Mouse (Mus musculus) forebrain, postnatal 0 days (tissue): Measurements from ENCODE around the gene Myef2. TPM values are rescaled to one million over a fixed set of nuclear protein-coding genes. Genes with fewer than 3 reads are reported as not detected.

Experiments
- ATAC-seq: fragments of 200-750 bp; cut with Nextera tagmentation; 2 replicates; pipeline ENCODE4 v1.8.0; 2017; ENCODE audit warnings: mild to moderate bottlenecking, moderate library complexity
- DNase-seq: peaks from one replicate; pipeline ENCODE4 v3.0.0-alpha.2; 2015
- H3K27ac ChIP-seq: fragments of 300-500 bp; sonication (generic); 2 replicates; pipeline ENCODE4 v1.5.1; 2014; ENCODE audit warnings: low read depth, mild to moderate bottlenecking, antibody characterized with exemption, low read length, moderate library complexity, mixed read lengths
- H3K27me3 ChIP-seq: fragments of 300-500 bp; sonication (generic); 2 replicates; pipeline ENCODE4 v1.6.1; 2014; ENCODE audit warnings: mild to moderate bottlenecking, low read length, mixed read lengths; ENCODE audit not compliant: insufficient read depth
- H3K36me3 ChIP-seq: fragments of 300-500 bp; sonication (generic); 2 replicates; pipeline ENCODE4 v1.6.1; 2014; ENCODE audit warnings: mild to moderate bottlenecking, moderate library complexity; ENCODE audit not compliant: insufficient read depth
- H3K4me1 ChIP-seq: fragments of 300-500 bp; sonication (generic); 2 replicates; pipeline ENCODE4 v1.6.1; 2014; ENCODE audit warnings: antibody characterized with exemption; ENCODE audit not compliant: insufficient read depth
- H3K4me2 ChIP-seq: fragments of 300-500 bp; sonication (generic); 2 replicates; pipeline ENCODE4 v1.6.1; 2014; ENCODE audit warnings: low read depth, mild to moderate bottlenecking, moderate library complexity
- H3K4me3 ChIP-seq: fragments of 300-500 bp; sonication (generic); 2 replicates; pipeline ENCODE4 v1.5.1; 2014; ENCODE audit warnings: low read depth, low read length, mixed read lengths
- H3K9ac ChIP-seq: fragments of 300-500 bp; sonication (generic); 2 replicates; pipeline ENCODE4 v1.6.1; 2014; ENCODE audit warnings: mild to moderate bottlenecking
- H3K9me3 ChIP-seq: fragments of 300-500 bp; sonication (generic); 2 replicates; pipeline ENCODE4 v1.6.1; 2016; ENCODE audit warnings: low read length
- CTCF ChIP-seq: sonication (generic); IDR thresholded peaks from 2 replicates; pipeline ENCODE4 v1.5.1; 2016; ENCODE audit warnings: antibody characterized with exemption, control low read depth, low read depth
- WGBS: fragments of 180-500 bp; shearing (Covaris S2); extraction: QIAGEN DNeasy Blood & Tissue Kit; methylation state at CpG from one replicate; pipeline ENCODE4 v1.1.7; 2014; 5-methylcytosine and 5-hydroxymethylcytosine counted together
- polyA plus RNA-seq: library from polyadenylated mRNA; unstranded; fragments of >200 nt; fragmentation: Nextera tagmentation; extraction: Ambion mirVana; gene quantifications from 2 replicates; pipeline ENCODE4 v1.2.1, GENCODE M21; 2015
- total RNA-seq: library from RNA; depleted of rRNA; stranded (reverse); fragments of >200 nt; gene quantifications from 2 replicates; pipeline ENCODE4 v1.2.3, GENCODE M21; 2014

Myef2 gene
- total and polyA plus RNA-seq, 2 experiments from 2014 or later, result 126 to 179 TPM

DNA sequence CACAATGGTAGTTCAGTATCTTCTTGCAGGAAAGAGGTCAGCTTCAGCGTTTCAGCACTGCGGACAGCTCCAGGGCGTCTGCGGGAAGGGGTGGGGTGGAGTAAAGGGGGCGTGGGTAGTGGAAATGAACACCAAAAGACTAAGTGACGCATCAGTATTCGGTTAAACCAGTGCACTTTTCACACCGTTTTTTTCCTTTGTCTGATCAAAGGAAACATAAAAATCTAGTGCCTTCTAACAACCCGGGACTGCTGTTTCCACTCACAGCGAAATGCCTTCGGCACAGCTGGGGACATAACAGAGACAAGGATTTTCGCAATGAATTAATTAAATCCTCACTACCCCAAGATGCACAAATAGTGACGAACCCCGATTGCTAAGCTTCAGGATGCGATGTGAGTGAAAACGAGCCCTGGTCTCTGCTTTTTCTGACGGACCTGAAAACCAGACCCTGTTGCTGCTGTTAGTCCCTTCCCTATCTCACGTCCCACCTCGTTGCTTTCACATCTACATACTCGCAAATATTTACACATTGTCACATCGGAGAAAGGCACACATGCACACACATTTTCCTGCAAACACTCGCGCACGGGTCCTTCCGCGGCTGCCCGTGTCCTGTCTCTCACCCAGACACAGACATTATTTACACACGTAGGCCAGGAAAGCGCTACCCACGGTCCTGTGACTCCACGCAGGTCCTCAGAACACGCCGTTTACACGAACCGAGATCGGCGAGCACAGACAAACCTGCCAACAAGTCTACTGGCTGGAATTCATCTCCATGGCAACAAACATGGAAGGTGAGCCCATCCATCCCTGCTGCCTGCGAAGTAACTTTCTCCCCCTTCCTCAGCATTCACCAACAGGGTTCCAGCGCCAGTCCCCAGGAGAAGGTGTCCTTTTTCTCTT lies 12.7 kb upstream of the Myef2 start, which contains the start of gene Ctxn2:
TSS of gene Ctxn2 (plus strand) at position 790 of the 909 bp plus-strand sequence.
- peak within 1 kb of the TSS; percentile 60 for H3K9ac ChIP-seq
- H3K27me3 ChIP-seq, result no peaks in the 10 kb centered on the region
- peak within 1 kb of the TSS; percentile 53 for H3K4me2 ChIP-seq
- peak; percentile 79 for DNase-seq
- TF ChIP-seq CTCF, result no peak
- H3K27ac ChIP-seq, result peak within 1 kb of the TSS; percentile 85
- no peaks in the 10 kb centered on the region; the same call in 1 of the 2 replicates for H3K4me1 ChIP-seq
- H3K36me3 ChIP-seq, result no peaks in the 10 kb centered on the region
- WGBS, result under 1% methylated on average over 39 of the region's 39 CpGs
- peak; percentile 88 for ATAC-seq
- H3K9me3 ChIP-seq, result no peaks in the 10 kb centered on the region
- peak within 1 kb of the TSS; percentile 51 for H3K4me3 ChIP-seq

DNA sequence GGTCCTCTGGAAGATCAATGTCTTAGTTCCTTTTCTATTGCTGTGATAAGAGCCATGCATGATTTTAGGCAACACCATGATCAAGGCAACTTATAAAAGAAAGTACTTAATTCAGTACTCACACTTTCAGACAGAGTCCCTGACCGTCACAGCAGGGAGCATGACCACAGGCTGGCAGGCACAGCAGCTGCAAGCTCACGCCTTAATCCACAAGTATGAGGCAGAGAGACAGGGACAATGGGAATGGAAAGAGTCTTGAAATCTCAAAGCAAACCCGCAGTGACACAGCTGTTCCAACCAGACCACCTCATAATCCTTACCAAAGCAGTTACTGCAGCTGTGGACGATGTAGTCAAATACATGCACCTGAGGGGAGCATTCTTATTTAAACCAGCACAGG lies 10.7 kb upstream of the Myef2 start:
- H3K4me2 ChIP-seq, result no peak overlapping the region
- H3K27me3 ChIP-seq, result no peaks in the 10 kb centered on the region
- no peak overlapping the region for H3K9ac ChIP-seq
- H3K4me3 ChIP-seq, result no peak overlapping the region
- H3K4me1 ChIP-seq, result no peaks in the 10 kb centered on the region; the same call in 1 of the 2 replicates
- DNase-seq (no peak), ATAC-seq (no peak)
- no peak overlapping the region for H3K27ac ChIP-seq
- H3K9me3 ChIP-seq, result no peaks in the 10 kb centered on the region
- 29% methylated on average over 4 of the region's 4 CpGs for WGBS
- no peak for TF ChIP-seq CTCF
- no peaks in the 10 kb centered on the region for H3K36me3 ChIP-seq

DNA sequence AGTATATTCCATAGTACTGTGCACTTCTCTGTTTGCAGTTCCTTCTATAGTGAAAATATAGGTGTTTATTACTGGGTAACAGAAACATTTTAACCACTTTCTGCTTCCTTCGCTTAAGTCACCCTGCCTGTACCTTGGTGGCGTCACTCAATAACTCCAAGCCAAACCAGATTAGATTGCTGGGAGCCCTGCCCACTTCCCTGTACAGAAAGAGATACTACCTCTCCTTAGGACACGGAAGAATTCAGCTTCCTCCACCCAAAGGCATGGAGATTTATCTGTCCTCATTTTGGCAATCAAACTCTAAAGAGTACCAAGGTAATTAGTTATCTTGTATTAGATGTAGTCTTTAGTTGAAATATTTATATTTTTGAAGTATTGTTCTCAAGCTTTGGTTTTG lies 3.3 kb upstream of the Myef2 start:
- TF ChIP-seq CTCF, result no peak
- 0 out of 2 replicates have a peak, but pooled peaks cover 2% of the 10 kb centered on the region for H3K4me1 ChIP-seq
- H3K9ac ChIP-seq, result no peak overlapping the region
- H3K27ac ChIP-seq, result no peak overlapping the region
- H3K4me2 ChIP-seq, result no peak overlapping the region
- H3K36me3 ChIP-seq, result no peaks in the 10 kb centered on the region
- DNase-seq (no peak), ATAC-seq (no peak)
- H3K27me3 ChIP-seq, result no peaks in the 10 kb centered on the region
- H3K9me3 ChIP-seq, result no peaks in the 10 kb centered on the region
- H3K4me3 ChIP-seq, result no peak overlapping the region
- 88% methylated on average over 3 of the region's 3 CpGs for WGBS

DNA sequence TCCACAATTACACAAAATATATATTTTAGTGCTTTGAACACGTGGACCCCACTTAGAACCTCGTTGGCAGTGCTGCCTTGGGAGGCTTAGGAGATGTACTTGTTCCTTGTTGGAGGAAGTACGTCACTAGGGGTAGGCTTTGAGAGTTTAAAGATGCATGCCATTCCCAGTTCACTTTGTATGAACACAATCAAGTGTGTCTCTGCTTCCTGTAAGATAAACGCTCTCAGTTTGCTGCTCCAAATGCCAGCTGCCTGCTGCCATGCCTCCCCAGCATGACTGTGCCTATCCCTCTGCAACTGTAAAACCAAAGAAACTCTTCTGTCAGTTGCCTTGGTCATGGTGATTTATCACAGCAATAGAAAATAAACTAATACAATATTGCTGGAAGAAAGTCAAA lies 2.4 kb upstream of the Myef2 start:
- Histone ChIP-seq H3K36me3 (no peaks in the 10 kb centered on the region), H3K4me2 (no peak overlapping the region), H3K4me1 (0 out of 2 replicates have a peak, but pooled peaks cover 6% of the 10 kb centered on the region), H3K9me3 (no peaks in the 10 kb centered on the region), H3K27ac (no peak overlapping the region), H3K4me3 (no peak overlapping the region), H3K27me3 (no peaks in the 10 kb centered on the region), H3K9ac (no peak overlapping the region)
- no peak for TF ChIP-seq CTCF
- ATAC-seq (no peak), DNase-seq (no peak)
- WGBS, result 31% methylated on average over 4 of the region's 4 CpGs

DNA sequence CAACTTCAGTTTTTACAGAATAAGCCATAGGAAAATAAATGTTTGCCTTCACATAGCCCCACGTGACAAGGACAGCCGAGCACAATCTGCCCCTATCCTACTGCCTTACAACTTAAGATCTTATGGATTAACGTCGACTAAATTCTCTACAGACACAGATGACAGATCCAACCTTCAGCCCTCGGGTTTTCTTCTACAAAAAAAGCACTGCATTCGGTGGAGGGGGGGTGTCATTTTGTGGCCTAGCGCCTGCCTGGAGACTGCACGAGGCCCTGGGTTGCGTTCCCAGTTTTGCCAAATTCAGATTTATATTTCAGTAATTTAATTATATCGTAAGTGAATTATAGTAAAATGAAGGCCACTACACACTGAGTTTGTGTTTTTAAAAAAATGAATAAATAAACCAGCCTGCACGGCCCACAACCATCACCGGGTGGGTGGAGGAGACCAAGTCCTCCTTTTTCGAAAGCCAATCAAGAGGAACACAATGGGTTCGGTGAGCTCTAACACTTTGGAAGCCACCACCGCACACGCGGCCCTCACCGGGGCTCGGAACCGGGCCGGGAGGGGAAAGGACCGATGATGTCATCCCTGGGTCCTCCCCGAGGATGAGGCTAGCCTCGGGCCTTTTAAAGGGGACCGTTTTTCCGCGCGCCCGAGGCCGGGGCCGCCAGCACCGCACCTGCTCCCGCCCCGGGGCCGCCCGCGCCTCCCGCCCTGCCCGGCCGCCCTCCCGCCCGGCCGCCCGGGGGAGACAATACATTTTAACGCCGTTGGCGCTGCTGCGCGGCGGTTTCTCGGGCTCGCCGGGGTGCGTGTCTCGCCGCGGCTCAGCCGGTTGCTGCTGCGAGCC lies 611 bp downstream of the Myef2 start:
- peak overlapping the region; percentile 67 for H3K4me3 ChIP-seq
- no peaks in the 10 kb centered on the region for H3K36me3 ChIP-seq
- H3K27ac ChIP-seq, result peak overlapping the region; percentile 95
- 3% methylated on average over 49 of the region's 59 CpGs for WGBS
- no peaks in the 10 kb centered on the region for H3K9me3 ChIP-seq
- peaks cover 19% of the 10 kb centered on the region; the same call in 1 of the 2 replicates for H3K4me1 ChIP-seq
- no peak for TF ChIP-seq CTCF
- peak; percentile 76 for ATAC-seq
- DNase-seq, result peak; percentile 73
- H3K4me2 ChIP-seq, result peak overlapping the region; percentile 64
- H3K27me3 ChIP-seq, result no peaks in the 10 kb centered on the region
- H3K9ac ChIP-seq, result peak overlapping the region; percentile 97

DNA sequence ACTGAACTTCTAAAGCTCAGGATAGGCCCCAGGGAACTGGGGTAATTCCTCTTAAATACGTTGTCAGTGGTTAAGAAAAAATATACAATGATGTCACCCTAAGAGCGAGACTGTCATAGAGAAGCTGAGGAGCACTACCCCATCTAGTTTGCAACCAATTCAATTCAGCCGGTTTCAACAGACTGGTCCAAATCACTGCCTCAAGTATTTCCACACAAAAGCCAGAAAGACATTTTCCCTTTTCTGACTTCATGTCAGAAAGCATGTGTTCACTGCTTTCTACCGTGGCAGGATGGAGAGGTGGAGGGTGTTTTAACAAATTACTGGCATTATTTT lies 1.2 kb downstream of the Myef2 start:
- peak; percentile 63 for ATAC-seq

More for the DNA sequence above, 1.2 kb downstream of the Myef2 start:
- no peak for TF ChIP-seq CTCF
- Histone ChIP-seq H3K27me3 (no peaks in the 10 kb centered on the region), H3K4me1 (peaks cover 19% of the 10 kb centered on the region; the same call in 1 of the 2 replicates), H3K4me3 (peak overlapping the region; percentile 67), H3K4me2 (peak overlapping the region; percentile 64), H3K9ac (peak overlapping the region; percentile 97), H3K27ac (peak overlapping the region; percentile 95), H3K36me3 (no peaks in the 10 kb centered on the region), H3K9me3 (no peaks in the 10 kb centered on the region)
- under 1% methylated on average over 4 of the region's 4 CpGs for WGBS
- peak; percentile 70 for DNase-seq
